Mouse (Mus musculus): ENCODE measurements around the gene Vps72. TPM values are rescaled to one million over a fixed set of nuclear protein-coding genes. Genes with fewer than 3 reads are reported as not detected.
A peak's percentile ranks its signal among the peaks of the same experiment; 100 is the strongest.

Gene Vps72
- total and polyA plus RNA-seq, 2 experiments from 2014 or later = 52.7 to 121 TPM

DNA sequence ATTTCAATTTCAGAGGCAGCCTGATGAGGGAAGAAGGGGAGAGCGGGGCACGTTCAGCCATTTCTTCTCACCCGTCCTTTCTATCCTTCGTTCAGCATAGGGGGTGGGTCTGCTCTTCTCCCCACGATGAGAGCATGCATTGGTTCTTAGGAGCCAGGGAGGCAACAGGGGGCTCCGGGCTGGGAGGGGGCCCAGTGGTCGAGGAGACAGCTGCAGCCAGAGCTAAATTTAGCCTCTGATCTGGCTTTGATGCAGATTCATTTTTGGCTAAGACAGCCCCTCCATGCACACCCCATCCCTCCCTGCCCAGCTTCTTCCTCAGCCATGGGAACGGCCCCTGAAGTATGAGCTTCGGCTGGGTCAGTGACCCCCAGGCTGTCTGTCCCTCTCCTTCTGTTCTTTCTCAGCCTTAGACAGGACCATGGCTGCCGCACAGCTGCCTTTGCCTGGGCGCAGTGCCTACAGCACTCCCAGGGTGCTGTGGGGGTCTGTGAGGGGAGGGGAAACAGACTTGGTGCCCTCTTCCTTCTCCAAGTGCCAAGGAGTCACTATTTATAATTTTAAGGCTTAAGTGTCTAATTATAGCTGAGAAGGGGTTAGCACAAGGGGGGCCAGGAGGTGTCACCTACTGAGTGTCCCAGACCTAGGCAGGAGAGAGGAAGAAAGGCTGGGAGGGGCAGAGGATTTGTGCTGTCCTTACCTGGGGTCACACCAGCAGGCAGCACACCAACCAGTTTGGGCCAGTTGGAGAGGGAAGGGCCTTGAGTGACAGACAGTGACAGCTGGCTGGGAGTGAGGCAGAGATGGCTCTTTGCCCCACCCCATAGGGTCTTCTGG lies 52.8 kb downstream of the Vps72 start:
- 35% methylated on average over 11 of the region's 11 CpGs for WGBS

DNA sequence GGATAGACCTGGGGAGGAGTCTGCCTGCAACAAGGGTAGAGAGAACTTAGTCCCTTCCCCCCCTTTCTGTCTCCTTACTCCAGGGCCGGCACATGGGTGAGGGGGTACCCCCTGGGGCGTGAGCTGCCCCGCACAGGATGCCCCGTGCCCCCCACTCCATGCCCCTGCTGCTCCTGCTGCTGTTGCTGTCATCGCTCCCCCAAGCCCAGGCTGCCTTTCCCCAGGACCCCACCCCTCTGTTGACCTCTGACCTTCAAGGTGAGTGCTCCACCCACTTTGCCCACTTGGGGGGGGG lies 53.4 kb downstream of the Vps72 start:
- ATAC-seq = no peak
- peaks cover 14% of the 10 kb centered on the region for H3K4me1 ChIP-seq (ENCODE audit: insufficient read depth, low read length)
- H3K4me2 ChIP-seq (ENCODE audit: low read depth, low read length) = peak overlapping the region; percentile 83; the same call in 1 of the 2 replicates
- H3K27ac ChIP-seq = 0 out of 2 replicates have a peak overlapping the region, but pooled peaks have one; percentile 5
- H3K9me3 ChIP-seq (ENCODE audit: low read length) = no peaks in the 10 kb centered on the region
- 61% methylated on average over 3 of the region's 5 CpGs for WGBS
- TF ChIP-seq CTCF (IDR thresholded peaks at IDR 0.05; ENCODE audit: low read depth) = no peak
- DNase-seq (ENCODE audit: low spot score) = no peak
- H3K36me3 ChIP-seq (ENCODE audit: insufficient read depth, low read length) = peaks cover 27% of the 10 kb centered on the region
- no peak overlapping the region for H3K9ac ChIP-seq (replicated peaks; ENCODE audit: low read length)
- no peaks in the 10 kb centered on the region for H3K27me3 ChIP-seq (ENCODE audit: insufficient read depth, low read length)
- no peak overlapping the region for H3K4me3 ChIP-seq (ENCODE audit: low read length)

More for the DNA sequence above, 52.8 kb downstream of the Vps72 start:
- TF ChIP-seq CTCF (IDR thresholded peaks at IDR 0.05; ENCODE audit: low read depth) = no peak
- peak; percentile 11; the same call in 1 of the 2 replicates for ATAC-seq
- no peaks in the 10 kb centered on the region for H3K27me3 ChIP-seq (ENCODE audit: insufficient read depth, low read length)
- H3K4me3 ChIP-seq (ENCODE audit: low read length) = 0 out of 2 replicates have a peak overlapping the region, but pooled peaks have one; percentile 2
- H3K9ac ChIP-seq (replicated peaks; ENCODE audit: low read length) = 0 out of 2 replicates have a peak overlapping the region, but pooled peaks have one; percentile 37
- H3K27ac ChIP-seq = peak overlapping the region; percentile 5; the same call in 1 of the 2 replicates
- peaks cover 14% of the 10 kb centered on the region for H3K4me1 ChIP-seq (ENCODE audit: insufficient read depth, low read length)
- peak overlapping the region; percentile 83 for H3K4me2 ChIP-seq (ENCODE audit: low read depth, low read length)
- DNase-seq (ENCODE audit: low spot score) = peak; percentile 49
- H3K9me3 ChIP-seq (ENCODE audit: low read length) = no peaks in the 10 kb centered on the region
- H3K36me3 ChIP-seq (ENCODE audit: insufficient read depth, low read length) = peaks cover 22% of the 10 kb centered on the region

DNA sequence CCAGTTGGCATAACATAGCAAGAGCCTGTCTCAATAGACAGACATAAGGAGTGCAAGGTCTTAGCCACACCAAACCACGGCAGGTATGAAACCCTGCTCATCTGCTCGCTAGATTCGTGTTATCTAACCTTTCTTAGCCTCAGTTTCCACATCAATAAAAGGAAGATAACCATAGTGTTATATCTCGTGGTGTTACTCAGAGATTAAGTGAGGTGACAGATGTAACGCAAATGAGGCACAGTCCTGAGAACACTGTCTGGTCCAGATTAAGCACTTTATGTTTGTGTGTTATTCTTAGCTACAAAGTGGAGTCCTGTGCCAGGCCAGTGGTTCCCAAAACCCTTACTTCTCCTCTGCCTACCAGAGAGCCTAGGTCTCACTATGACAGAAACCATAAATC lies 54.0 kb downstream of the Vps72 start:
- H3K36me3 ChIP-seq (ENCODE audit: insufficient read depth, low read length) = peaks cover 34% of the 10 kb centered on the region

GRCm38 (mm10) chr3:95169996-95170395 lies 59.2 kb downstream of the Vps72 start:
- Histone ChIP-seq H3K27me3 (ENCODE audit: insufficient read depth, low read length) (no peaks in the 10 kb centered on the region), H3K9me3 (ENCODE audit: low read length) (no peaks in the 10 kb centered on the region), H3K27ac (no peak overlapping the region), H3K36me3 (ENCODE audit: insufficient read depth, low read length) (peaks cover 59% of the 10 kb centered on the region), H3K4me3 (ENCODE audit: low read length) (no peak overlapping the region), H3K4me1 (ENCODE audit: insufficient read depth, low read length) (no peaks in the 10 kb centered on the region), H3K4me2 (ENCODE audit: low read depth, low read length) (no peak overlapping the region), H3K9ac (replicated peaks; ENCODE audit: low read length) (no peak overlapping the region)
- ATAC-seq = no peak
- WGBS = 87% methylated on average over 10 of the region's 10 CpGs
- TF ChIP-seq CTCF (IDR thresholded peaks at IDR 0.05; ENCODE audit: low read depth) = no peak
- no peak for DNase-seq (ENCODE audit: low spot score)

More for the DNA sequence above, 54.0 kb downstream of the Vps72 start:
- H3K27ac ChIP-seq = no peak overlapping the region
- no peak overlapping the region for H3K4me2 ChIP-seq (ENCODE audit: low read depth, low read length)
- TF ChIP-seq CTCF (IDR thresholded peaks at IDR 0.05; ENCODE audit: low read depth) = no peak
- no peak for ATAC-seq
- no peak for DNase-seq (ENCODE audit: low spot score)
- H3K9me3 ChIP-seq (ENCODE audit: low read length) = no peaks in the 10 kb centered on the region
- H3K4me1 ChIP-seq (ENCODE audit: insufficient read depth, low read length) = peaks cover 14% of the 10 kb centered on the region
- H3K4me3 ChIP-seq (ENCODE audit: low read length) = no peak overlapping the region
- no peak overlapping the region for H3K9ac ChIP-seq (replicated peaks; ENCODE audit: low read length)
- no peaks in the 10 kb centered on the region for H3K27me3 ChIP-seq (ENCODE audit: insufficient read depth, low read length)
- WGBS = 81% methylated on average over 5 of the region's 5 CpGs

GRCm38 (mm10) chr3:95171105-95171504 lies 60.3 kb downstream of the Vps72 start:
- Histone ChIP-seq H3K27me3 (ENCODE audit: insufficient read depth, low read length) (no peaks in the 10 kb centered on the region), H3K27ac (no peak overlapping the region), H3K9me3 (ENCODE audit: low read length) (no peaks in the 10 kb centered on the region), H3K36me3 (ENCODE audit: insufficient read depth, low read length) (peaks cover 57% of the 10 kb centered on the region), H3K4me2 (ENCODE audit: low read depth, low read length) (no peak overlapping the region), H3K9ac (replicated peaks; ENCODE audit: low read length) (no peak overlapping the region), H3K4me3 (ENCODE audit: low read length) (no peak overlapping the region), H3K4me1 (ENCODE audit: insufficient read depth, low read length) (no peaks in the 10 kb centered on the region)
- no peak for TF ChIP-seq CTCF (IDR thresholded peaks at IDR 0.05; ENCODE audit: low read depth)
- no peak for ATAC-seq
- DNase-seq (ENCODE audit: low spot score) = no peak
- WGBS = 80% methylated on average over 6 of the region's 6 CpGs

Small RNA genes within 50 kb of the gene (microRNA-seq; reads per million reads assigned to microRNA genes)
- 0 reads per million in 2 experiments for gene Mir8099-1

Other genes starting within 250 kb of the Vps72 start
- 288 and 314 TPM in 2 replicates for gene Psmb4, start 224.1 kb upstream of the Vps72 start, total RNA-seq (2014; rRNA removed)
- 370 and 383 TPM in 2 replicates for gene Psmb4, start 224.1 kb upstream of the Vps72 start, polyA plus RNA-seq (2015; fragmentation: Nextera tagmentation; extraction: Ambion mirVana)
- gene Selenbp1, start 178.0 kb upstream of the Vps72 start, total RNA-seq (2014; rRNA removed) = 32.8 and 36.5 TPM in 2 replicates
- gene Selenbp1, start 178.0 kb upstream of the Vps72 start, polyA plus RNA-seq (2015; fragmentation: Nextera tagmentation; extraction: Ambion mirVana) = 19.9 and 21.3 TPM in 2 replicates
- 13.9 and 18.3 TPM in 2 replicates for gene Rfx5, start 156.9 kb upstream of the Vps72 start, total RNA-seq (2014; rRNA removed)
- gene Rfx5, start 156.9 kb upstream of the Vps72 start, polyA plus RNA-seq (2015; fragmentation: Nextera tagmentation; extraction: Ambion mirVana) = 5.4 and 5.8 TPM in 2 replicates
- gene Pi4kb, start 136.3 kb upstream of the Vps72 start, total RNA-seq (2014; rRNA removed) = 57.1 and 85.4 TPM in 2 replicates
- gene Pi4kb, start 136.3 kb upstream of the Vps72 start, polyA plus RNA-seq (2015; fragmentation: Nextera tagmentation; extraction: Ambion mirVana) = 19.2 and 22.7 TPM in 2 replicates
- 34.1 and 35.4 TPM in 2 replicates for gene Zfp687, start 95.6 kb upstream of the Vps72 start, total RNA-seq (2014; rRNA removed)
- 17.3 and 18.0 TPM in 2 replicates for gene Zfp687, start 95.6 kb upstream of the Vps72 start, polyA plus RNA-seq (2015; fragmentation: Nextera tagmentation; extraction: Ambion mirVana)
- 208 and 210 TPM in 2 replicates for gene Psmd4, start 68.4 kb upstream of the Vps72 start, total RNA-seq (2014; rRNA removed)
- gene Psmd4, start 68.4 kb upstream of the Vps72 start, polyA plus RNA-seq (2015; fragmentation: Nextera tagmentation; extraction: Ambion mirVana) = 267 and 272 TPM in 2 replicates
- 15.5 and 18.5 TPM in 2 replicates for gene Pip5k1a, start 4.1 kb upstream of the Vps72 start, total RNA-seq (2014; rRNA removed)
- gene Pip5k1a, start 4.1 kb upstream of the Vps72 start, polyA plus RNA-seq (2015; fragmentation: Nextera tagmentation; extraction: Ambion mirVana) = 12.4 and 14.7 TPM in 2 replicates
- 0.43 and 0.73 TPM in 2 replicates for gene Tmod4, start 13.5 kb downstream of the Vps72 start, total RNA-seq (2014; rRNA removed)
- 1.1 and 1.5 TPM in 2 replicates for gene Tmod4, start 13.5 kb downstream of the Vps72 start, polyA plus RNA-seq (2015; fragmentation: Nextera tagmentation; extraction: Ambion mirVana)
- gene Scnm1, start 23.0 kb downstream of the Vps72 start, total RNA-seq (2014; rRNA removed) = 44.6 and 56.7 TPM in 2 replicates
- gene Scnm1, start 23.0 kb downstream of the Vps72 start, polyA plus RNA-seq (2015; fragmentation: Nextera tagmentation; extraction: Ambion mirVana) = 72.1 and 75.7 TPM in 2 replicates
- gene Lysmd1, start 23.1 kb downstream of the Vps72 start, total RNA-seq (2014; rRNA removed) = 33.4 and 38.5 TPM in 2 replicates
- 39.2 and 42.4 TPM in 2 replicates for gene Lysmd1, start 23.1 kb downstream of the Vps72 start, polyA plus RNA-seq (2015; fragmentation: Nextera tagmentation; extraction: Ambion mirVana)
- 1.9 and 2.3 TPM in 2 replicates for gene Tnfaip8l2, start 31.3 kb downstream of the Vps72 start, total RNA-seq (2014; rRNA removed)
- 3.1 and 3.6 TPM in 2 replicates for gene Tnfaip8l2, start 31.3 kb downstream of the Vps72 start, polyA plus RNA-seq (2015; fragmentation: Nextera tagmentation; extraction: Ambion mirVana)
- gene Sema6c, start 49.4 kb downstream of the Vps72 start, total RNA-seq (2014; rRNA removed) = 127 and 172 TPM in 2 replicates
- 15.6 and 16.4 TPM in 2 replicates for gene Sema6c, start 49.4 kb downstream of the Vps72 start, polyA plus RNA-seq (2015; fragmentation: Nextera tagmentation; extraction: Ambion mirVana)
- gene Gabpb2, start 106.9 kb downstream of the Vps72 start, total RNA-seq (2014; rRNA removed) = 8.6 and 9.2 TPM in 2 replicates
- gene Gabpb2, start 106.9 kb downstream of the Vps72 start, polyA plus RNA-seq (2015; fragmentation: Nextera tagmentation; extraction: Ambion mirVana) = 2.6 and 2.9 TPM in 2 replicates
- gene Cdc42se1, start 117.7 kb downstream of the Vps72 start, total RNA-seq (2014; rRNA removed) = 60.4 and 62.4 TPM in 2 replicates
- 54.0 and 56.4 TPM in 2 replicates for gene Cdc42se1, start 117.7 kb downstream of the Vps72 start, polyA plus RNA-seq (2015; fragmentation: Nextera tagmentation; extraction: Ambion mirVana)
- 347 and 357 TPM in 2 replicates for gene Mllt11, start 121.1 kb downstream of the Vps72 start, total RNA-seq (2014; rRNA removed)
- gene Mllt11, start 121.1 kb downstream of the Vps72 start, polyA plus RNA-seq (2015; fragmentation: Nextera tagmentation; extraction: Ambion mirVana) = 446 and 473 TPM in 2 replicates
- 0.14 and 1.4 TPM in 2 replicates for gene Gm128, start 130.6 kb downstream of the Vps72 start, total RNA-seq (2014; rRNA removed)
- 0.49 and 0.61 TPM in 2 replicates for gene Gm128, start 130.6 kb downstream of the Vps72 start, polyA plus RNA-seq (2015; fragmentation: Nextera tagmentation; extraction: Ambion mirVana)
- gene Bnipl, start 140.2 kb downstream of the Vps72 start, total RNA-seq (2014; rRNA removed) = not detected in 2 replicates
- 0.24 TPM in 1 of 2 replicates, not detected in the other for gene Bnipl, start 140.2 kb downstream of the Vps72 start, polyA plus RNA-seq (2015; fragmentation: Nextera tagmentation; extraction: Ambion mirVana)
- gene Mindy1, start 170.3 kb downstream of the Vps72 start, total RNA-seq (2014; rRNA removed) = 31.1 and 31.8 TPM in 2 replicates
- gene Mindy1, start 170.3 kb downstream of the Vps72 start, polyA plus RNA-seq (2015; fragmentation: Nextera tagmentation; extraction: Ambion mirVana) = 32.6 and 33.8 TPM in 2 replicates
- gene Prune1, start 171.1 kb downstream of the Vps72 start, total RNA-seq (2014; rRNA removed) = 72.7 and 77.4 TPM in 2 replicates
- 56.6 and 60.4 TPM in 2 replicates for gene Prune1, start 171.1 kb downstream of the Vps72 start, polyA plus RNA-seq (2015; fragmentation: Nextera tagmentation; extraction: Ambion mirVana)
- 0.31 TPM in 1 of 2 replicates, not detected in the other for gene Anxa9, start 196.2 kb downstream of the Vps72 start, total RNA-seq (2014; rRNA removed)
- gene Anxa9, start 196.2 kb downstream of the Vps72 start, polyA plus RNA-seq (2015; fragmentation: Nextera tagmentation; extraction: Ambion mirVana) = 0.28 and 0.48 TPM in 2 replicates
- 43.7 and 64.0 TPM in 2 replicates for gene Cers2, start 203.8 kb downstream of the Vps72 start, total RNA-seq (2014; rRNA removed)
- gene Cers2, start 203.8 kb downstream of the Vps72 start, polyA plus RNA-seq (2015; fragmentation: Nextera tagmentation; extraction: Ambion mirVana) = 87.4 and 90.5 TPM in 2 replicates
- 36.6 and 50.8 TPM in 2 replicates for gene Setdb1, start 246.2 kb downstream of the Vps72 start, total RNA-seq (2014; rRNA removed)
- gene Setdb1, start 246.2 kb downstream of the Vps72 start, polyA plus RNA-seq (2015; fragmentation: Nextera tagmentation; extraction: Ambion mirVana) = 26.4 and 26.5 TPM in 2 replicates

All from hindbrain, postnatal 0 days (tissue).